Mouse (Mus musculus) embryonic facial prominence, embryonic 11.5 days (tissue): ENCODE results near the gene Olfr913. TPM values are rescaled to one million over a fixed set of nuclear protein-coding genes. Genes with fewer than 3 reads are reported as not detected.

ENCODE experiments used
- ATAC-seq: fragments of 200-750 bp; cut with Nextera tagmentation; replicated peaks from 2 replicates; pipeline ENCODE4 v1.8.0; 2017; ENCODE audit warnings: low read depth; ENCODE audit not compliant: insufficient number of reproducible peaks, low FRiP score, low TSS enrichment
- DNase-seq: peaks from one replicate; pipeline ENCODE4 v3.0.0-alpha.2; 2015; ENCODE audit warnings: low spot score
- H3K27ac ChIP-seq: fragments of 300-500 bp; sonication (generic); replicated peaks from 2 replicates; pipeline ENCODE4 v1.5.1; 2014; ENCODE audit warnings: mild to moderate bottlenecking, low read depth, low read length, control low read depth
- H3K27me3 ChIP-seq: fragments of 300-500 bp; sonication (generic); 2 replicates; pipeline ENCODE4 v1.6.1; 2014; ENCODE audit warnings: mild to moderate bottlenecking, low read length, moderate library complexity, mixed read lengths; ENCODE audit not compliant: control insufficient read depth, insufficient read depth
- H3K36me3 ChIP-seq: fragments of 300-500 bp; sonication (generic); replicated peaks from 2 replicates; pipeline ENCODE4 v1.6.1; 2014; ENCODE audit warnings: low read depth, mild to moderate bottlenecking, low read length, moderate library complexity, mixed read lengths; ENCODE audit not compliant: control insufficient read depth, insufficient read depth
- H3K4me1 ChIP-seq: fragments of 300-500 bp; sonication (generic); 2 replicates; pipeline ENCODE4 v1.6.1; 2014; ENCODE audit warnings: low read length, mixed read lengths; ENCODE audit not compliant: control insufficient read depth, insufficient read depth
- H3K4me2 ChIP-seq: fragments of 300-500 bp; sonication (generic); 2 replicates; pipeline ENCODE4 v1.6.1; 2014; ENCODE audit warnings: low read depth, mild to moderate bottlenecking, control low read depth, low read length, moderate library complexity
- H3K4me3 ChIP-seq: fragments of 300-500 bp; sonication (generic); 2 replicates; pipeline ENCODE4 v1.5.1; 2014; ENCODE audit warnings: low read depth, low read length, control low read depth
- H3K9ac ChIP-seq: fragments of 300-500 bp; sonication (generic); replicated peaks from 2 replicates; pipeline ENCODE4 v1.6.1; 2014; ENCODE audit warnings: mild to moderate bottlenecking, control low read depth, low read length
- H3K9me3 ChIP-seq: fragments of 300-500 bp; sonication (generic); replicated peaks from 2 replicates; pipeline ENCODE4 v1.6.1; 2016; ENCODE audit warnings: mild to moderate bottlenecking, low read length, inconsistent platforms, mixed read lengths; ENCODE audit not compliant: control insufficient read depth
- WGBS: fragments of 180-500 bp; shearing (Covaris S2); extraction: QIAGEN DNeasy Blood & Tissue Kit; methylation state at CpG from one replicate; pipeline ENCODE4 v1.1.7; 2014; 5-methylcytosine and 5-hydroxymethylcytosine counted together
- polyA plus RNA-seq: library from polyadenylated mRNA; unstranded; fragments of >200 nt; fragmentation: Nextera tagmentation; extraction: Ambion mirVana; gene quantifications from 2 replicates; pipeline ENCODE4 v1.2.1, GENCODE M21; 2014

Gene Olfr913
- polyA plus RNA-seq: not detected in 2 replicates

DNA sequence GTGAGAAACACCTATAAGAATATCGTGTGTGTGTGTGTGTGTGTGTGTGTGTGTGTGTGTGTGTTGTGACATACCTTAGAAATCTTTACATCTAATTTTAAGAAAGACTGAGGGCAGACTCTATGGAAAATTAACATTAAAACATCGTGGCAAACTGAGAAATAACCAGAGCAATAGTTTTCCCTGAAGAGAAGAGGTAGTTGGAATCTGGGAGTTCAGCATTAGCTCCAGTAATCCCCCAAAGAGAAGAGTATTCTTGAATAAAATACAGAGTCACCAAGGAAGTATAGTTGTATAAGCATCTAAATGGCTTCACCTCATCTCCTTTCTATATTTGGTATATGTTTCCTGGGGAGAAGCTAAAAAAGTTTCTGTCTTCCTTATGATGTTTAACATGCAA, at the start of gene Olfr913:
TSS of gene Olfr913 (plus strand) at position 301 of the 400 bp plus-strand sequence.
- no peak for DNase-seq
- 58% methylated on average over 2 of the region's 2 CpGs for WGBS

GRCm38 (mm10) chr9:38579878-38580277, 12.7 kb upstream of the Olfr913 start, which contains the start of gene Olfr912:
Olfr912 (plus strand) TSS chr9:38580178.
- WGBS: 59% methylated on average over 1 of the region's 1 CpGs
- ATAC-seq: no peak
- Histone ChIP-seq H3K4me1 (no peaks in the 10 kb centered on the region), H3K36me3 (no peaks in the 10 kb centered on the region), H3K4me3 (no peak within 1 kb of the TSS), H3K9me3 (no peaks in the 10 kb centered on the region), H3K4me2 (no peak within 1 kb of the TSS), H3K9ac (no peak within 1 kb of the TSS), H3K27ac (no peak within 1 kb of the TSS), H3K27me3 (no peaks in the 10 kb centered on the region)
- no peak for DNase-seq

More for the DNA sequence above, at the start of gene Olfr913:
- no peak for ATAC-seq
- H3K27me3 ChIP-seq: no peaks in the 10 kb centered on the region
- H3K27ac ChIP-seq: no peak within 1 kb of the TSS
- H3K9ac ChIP-seq: no peak within 1 kb of the TSS
- H3K4me2 ChIP-seq: no peak within 1 kb of the TSS
- H3K36me3 ChIP-seq: no peaks in the 10 kb centered on the region
- H3K4me3 ChIP-seq: no peak within 1 kb of the TSS
- H3K4me1 ChIP-seq: no peaks in the 10 kb centered on the region
- H3K9me3 ChIP-seq: no peaks in the 10 kb centered on the region

- no peak overlapping the region for H3K4me3 ChIP-seq
- no peak overlapping the region for H3K27ac ChIP-seq
- H3K9me3 ChIP-seq: no peaks in the 10 kb centered on the region
- H3K9ac ChIP-seq: no peak overlapping the region
- 63% methylated on average over 1 of the region's 1 CpGs for WGBS
- H3K36me3 ChIP-seq: no peaks in the 10 kb centered on the region
- DNase-seq (no peak), ATAC-seq (no peak)
- H3K4me1 ChIP-seq: no peaks in the 10 kb centered on the region
- no peaks in the 10 kb centered on the region for H3K27me3 ChIP-seq
- H3K4me2 ChIP-seq: no peak overlapping the region
Measured at GRCm38 (mm10) chr9:38591056-38591455, 1.5 kb upstream of the Olfr913 start.

- no peak for ATAC-seq
- H3K4me1 ChIP-seq: no peaks in the 10 kb centered on the region
- no peak within 1 kb of the TSS for H3K9ac ChIP-seq
- no peaks in the 10 kb centered on the region for H3K9me3 ChIP-seq
- no peaks in the 10 kb centered on the region for H3K36me3 ChIP-seq
- H3K4me3 ChIP-seq: no peak within 1 kb of the TSS
- H3K27me3 ChIP-seq: no peaks in the 10 kb centered on the region
- no peak within 1 kb of the TSS for H3K4me2 ChIP-seq
- no peak for DNase-seq
- WGBS: 63% methylated on average over 2 of the region's 2 CpGs
- H3K27ac ChIP-seq: no peak within 1 kb of the TSS
Measured at GRCm38 (mm10) chr9:38604802-38605201, 12.2 kb downstream of the Olfr913 start, which contains the start of gene Olfr914. Olfr914 (plus strand) TSS chr9:38605102.

- Histone ChIP-seq H3K4me3 (no peak overlapping the region), H3K9ac (no peak overlapping the region), H3K9me3 (no peaks in the 10 kb centered on the region), H3K4me1 (no peaks in the 10 kb centered on the region), H3K4me2 (no peak overlapping the region), H3K36me3 (no peaks in the 10 kb centered on the region), H3K27me3 (no peaks in the 10 kb centered on the region), H3K27ac (no peak overlapping the region)
- 84% methylated on average over 4 of the region's 4 CpGs for WGBS
- ATAC-seq (no peak), DNase-seq (no peak)
Measured at GRCm38 (mm10) chr9:38632406-38632805, 39.8 kb downstream of the Olfr913 start.

Other genes starting within 250 kb of the Olfr913 start
- gene Olfr898, start 244.3 kb upstream of the Olfr913 start, polyA plus RNA-seq: not detected in 2 replicates
- not detected in 2 replicates for gene Olfr250, start 225.9 kb upstream of the Olfr913 start, polyA plus RNA-seq
- not detected in 2 replicates for gene Olfr251, start 215.7 kb upstream of the Olfr913 start, polyA plus RNA-seq
- not detected in 2 replicates for gene Olfr147, start 191.1 kb upstream of the Olfr913 start, polyA plus RNA-seq
- not detected in 2 replicates for gene Olfr901, start 163.3 kb upstream of the Olfr913 start, polyA plus RNA-seq
- not detected in 2 replicates for gene Olfr902, start 145.1 kb upstream of the Olfr913 start, polyA plus RNA-seq
- not detected in 2 replicates for gene Olfr904, start 129.6 kb upstream of the Olfr913 start, polyA plus RNA-seq
- gene Olfr905, start 121.7 kb upstream of the Olfr913 start, polyA plus RNA-seq: not detected in 2 replicates
- gene Olfr906, start 105.7 kb upstream of the Olfr913 start, polyA plus RNA-seq: not detected in 2 replicates
- gene Olfr907, start 97.0 kb upstream of the Olfr913 start, polyA plus RNA-seq: not detected in 2 replicates
- not detected in 2 replicates for gene Olfr911-ps1, start 71.2 kb upstream of the Olfr913 start, polyA plus RNA-seq
- not detected in 2 replicates for gene Olfr910, start 54.9 kb upstream of the Olfr913 start, polyA plus RNA-seq
- gene Olfr912, start 12.6 kb upstream of the Olfr913 start, polyA plus RNA-seq: not detected in 2 replicates
- gene Olfr914, start 12.3 kb downstream of the Olfr913 start, polyA plus RNA-seq: not detected in 2 replicates
- not detected in 2 replicates for gene Olfr916, start 67.1 kb downstream of the Olfr913 start, polyA plus RNA-seq
- gene Olfr917, start 73.1 kb downstream of the Olfr913 start, polyA plus RNA-seq: not detected in 2 replicates
- gene Olfr918, start 81.8 kb downstream of the Olfr913 start, polyA plus RNA-seq: not detected in 2 replicates
- not detected in 2 replicates for gene Olfr919, start 110.9 kb downstream of the Olfr913 start, polyA plus RNA-seq
- 11.5 and 13.6 TPM in 2 replicates for gene Vwa5a, start 125.5 kb downstream of the Olfr913 start, polyA plus RNA-seq
- not detected in 2 replicates for gene Olfr920, start 159.5 kb downstream of the Olfr913 start, polyA plus RNA-seq
- gene Olfr921, start 180.3 kb downstream of the Olfr913 start, polyA plus RNA-seq: not detected in 2 replicates
- gene Olfr922, start 221.9 kb downstream of the Olfr913 start, polyA plus RNA-seq: not detected in 2 replicates
- gene Olfr923, start 233.8 kb downstream of the Olfr913 start, polyA plus RNA-seq: not detected in 2 replicates